Mouse (Mus musculus) bone marrow macrophage, adult 2 months (primary cell): ENCODE measurements around the gene Caap1.

Experiments used
- CTCF ChIP-seq: IDR thresholded peaks from 2 replicates; pipeline ENCODE4 v1.5.1; 2012; ENCODE audit warnings: low read depth, mild to moderate bottlenecking, low read length, moderate library complexity
- POLR2A ChIP-seq: IDR thresholded peaks from 2 replicates; pipeline ENCODE4 v1.6.1; 2012; ENCODE audit warnings: mild to moderate bottlenecking, low read depth, low read length, borderline replicate concordance

DNA sequence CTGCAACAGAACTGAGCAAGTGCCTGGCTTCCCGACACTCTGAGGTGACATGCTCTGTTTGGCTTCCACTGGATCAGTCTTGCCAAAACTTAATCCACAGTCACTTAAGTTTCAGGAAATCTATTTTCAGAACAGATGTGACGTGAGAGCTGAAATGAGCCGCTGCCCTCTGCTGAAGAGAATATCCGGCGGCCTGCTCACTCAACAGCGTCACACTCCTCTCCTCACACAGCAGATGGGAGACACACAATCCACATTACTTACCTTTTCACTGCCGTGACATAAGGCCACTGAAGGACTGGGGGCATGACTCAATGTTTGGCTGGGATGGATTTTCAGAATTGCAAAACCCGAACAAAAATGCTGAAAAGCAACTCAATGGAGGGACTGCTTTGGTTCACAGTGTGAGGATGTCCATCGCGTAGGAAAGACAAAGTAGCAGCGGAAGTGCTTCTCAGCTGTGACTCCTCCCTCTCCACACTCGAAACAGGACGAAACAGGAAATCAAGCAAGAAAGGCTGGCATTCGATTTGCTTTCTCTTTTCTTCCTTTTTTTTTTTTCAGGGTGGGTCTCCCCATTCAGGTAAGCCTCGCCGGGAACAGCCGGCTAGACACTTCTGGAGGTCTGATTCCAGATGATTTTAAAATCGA, 79.7 kb downstream of the Caap1 start:
- TF ChIP-seq CTCF: no peak
- TF ChIP-seq POLR2A: no peak
